Mouse (Mus musculus) kidney, embryonic 16.5 days (tissue): ENCODE results near the gene Retreg1. TPM values are rescaled to one million over a fixed set of nuclear protein-coding genes. Genes with fewer than 3 reads are reported as not detected.
A peak's percentile ranks its signal among the peaks of the same experiment; 100 is the strongest.

Experiments used
- ATAC-seq: fragments of 200-750 bp; cut with Nextera tagmentation; 2 replicates; pipeline ENCODE4 v1.8.0; 2017; ENCODE audit warnings: moderate TSS enrichment; ENCODE audit not compliant: low FRiP score, low TSS enrichment
- H3K27ac ChIP-seq: fragments of 300-500 bp; sonication (generic); 2 replicates; pipeline ENCODE4 v1.5.1; 2014; ENCODE audit warnings: low read length
- H3K27me3 ChIP-seq: fragments of 300-500 bp; sonication (generic); 2 replicates; pipeline ENCODE4 v1.6.1; 2014; ENCODE audit warnings: low read length, control low read depth, mixed read lengths; ENCODE audit not compliant: insufficient read depth
- H3K36me3 ChIP-seq: fragments of 300-500 bp; sonication (generic); 2 replicates; pipeline ENCODE4 v1.6.1; 2014; ENCODE audit warnings: low read length, control low read depth, mixed read lengths; ENCODE audit not compliant: insufficient read depth
- H3K4me1 ChIP-seq: fragments of 300-500 bp; sonication (generic); 2 replicates; pipeline ENCODE4 v1.6.1; 2014; ENCODE audit warnings: low read length, control low read depth, mixed read lengths; ENCODE audit not compliant: insufficient read depth
- H3K4me2 ChIP-seq: fragments of 300-500 bp; sonication (generic); replicated peaks from 2 replicates; pipeline ENCODE4 v1.6.1; 2014; ENCODE audit warnings: low read depth, low read length
- H3K4me3 ChIP-seq: fragments of 300-500 bp; sonication (generic); 2 replicates; pipeline ENCODE4 v1.5.1; 2014; ENCODE audit warnings: mild to moderate bottlenecking, low read length
- H3K9ac ChIP-seq: fragments of 300-500 bp; sonication (generic); replicated peaks from 2 replicates; pipeline ENCODE4 v1.6.1; 2014; ENCODE audit warnings: low read length
- H3K9me3 ChIP-seq: fragments of 300-500 bp; sonication (generic); 2 replicates; pipeline ENCODE4 v1.6.1; 2016; ENCODE audit warnings: low read length, control low read depth
- WGBS: fragments of 180-500 bp; shearing (Covaris S2); extraction: QIAGEN DNeasy Blood & Tissue Kit; methylation state at CpG from one replicate; pipeline ENCODE4 v1.1.7; 2014; 5-methylcytosine and 5-hydroxymethylcytosine counted together
- polyA plus RNA-seq: library from polyadenylated mRNA; unstranded; fragments of >200 nt; fragmentation: Nextera tagmentation; extraction: Ambion mirVana; gene quantifications from 2 replicates; pipeline ENCODE4 v1.2.1, GENCODE M21; 2015

Gene Retreg1
- polyA plus RNA-seq, 1 experiment from 2014 or later, result 21.5 TPM

GRCm38 (mm10) chr15:25930657-25931056 is 87.7 kb downstream of the Retreg1 start:
- Histone ChIP-seq H3K27ac (peak overlapping the region; percentile 21; the same call in 1 of the 2 replicates), H3K27me3 (no peaks in the 10 kb centered on the region), H3K9ac (no peak overlapping the region), H3K36me3 (no peaks in the 10 kb centered on the region), H3K4me2 (no peak overlapping the region), H3K9me3 (no peaks in the 10 kb centered on the region), H3K4me3 (no peak overlapping the region), H3K4me1 (peaks cover 32% of the 10 kb centered on the region)
- peak; percentile 27 for ATAC-seq
- 78% methylated on average over 5 of the region's 5 CpGs for WGBS

GRCm38 (mm10) chr15:25932497-25932896 is 89.5 kb downstream of the Retreg1 start:
- WGBS, result 87% methylated on average over 9 of the region's 9 CpGs
- Histone ChIP-seq H3K4me1 (peaks cover 32% of the 10 kb centered on the region), H3K27ac (peak overlapping the region; percentile 72; the same call in 1 of the 2 replicates), H3K9me3 (no peaks in the 10 kb centered on the region), H3K9ac (no peak overlapping the region), H3K4me2 (no peak overlapping the region), H3K4me3 (no peak overlapping the region), H3K36me3 (no peaks in the 10 kb centered on the region), H3K27me3 (no peaks in the 10 kb centered on the region)
- ATAC-seq, result no peak

- H3K4me1 ChIP-seq, result peaks cover 32% of the 10 kb centered on the region
- H3K9ac ChIP-seq, result peak overlapping the region; percentile 15; the same call in 1 of the 2 replicates
- H3K4me3 ChIP-seq, result no peak overlapping the region
- peak; percentile 79 for ATAC-seq
- no peaks in the 10 kb centered on the region for H3K27me3 ChIP-seq
- H3K36me3 ChIP-seq, result no peaks in the 10 kb centered on the region
- WGBS, result 34% methylated on average over 16 of the region's 16 CpGs
- H3K4me2 ChIP-seq, result peak overlapping the region; percentile 31
- peak overlapping the region; percentile 72 for H3K27ac ChIP-seq
- no peaks in the 10 kb centered on the region for H3K9me3 ChIP-seq
Measured at GRCm38 (mm10) chr15:25932937-25933684, 90.1 kb downstream of the Retreg1 start.

DNA sequence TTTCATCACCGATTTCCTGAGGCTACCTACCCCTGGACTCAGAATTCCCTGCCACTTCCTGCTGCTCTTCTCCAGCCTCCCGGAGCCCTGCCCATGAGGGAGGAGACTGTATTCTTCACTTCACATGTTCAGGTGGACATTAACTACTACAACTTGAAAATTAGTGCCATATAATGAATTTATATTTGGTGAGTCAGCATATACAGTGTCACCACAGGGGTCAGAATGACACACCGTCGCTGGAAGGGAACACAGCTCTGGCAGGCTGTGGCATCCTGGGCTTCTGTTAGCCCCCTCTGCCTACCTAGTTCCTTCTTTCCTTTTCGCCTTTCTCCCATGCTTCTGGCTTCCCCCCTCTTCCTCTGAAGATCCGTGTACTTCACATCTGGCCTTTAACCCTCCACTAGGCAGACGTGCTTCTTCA is 90.7 kb downstream of the Retreg1 start:
- Histone ChIP-seq H3K27me3 (no peaks in the 10 kb centered on the region), H3K4me3 (no peak overlapping the region), H3K9me3 (no peaks in the 10 kb centered on the region), H3K36me3 (no peaks in the 10 kb centered on the region), H3K4me2 (peak overlapping the region; percentile 31), H3K4me1 (peaks cover 32% of the 10 kb centered on the region), H3K9ac (peak overlapping the region; percentile 15; the same call in 1 of the 2 replicates), H3K27ac (peak overlapping the region; percentile 72)
- peak; percentile 25; the same call in 1 of the 2 replicates for ATAC-seq
- WGBS, result 51% methylated on average over 7 of the region's 7 CpGs

- Histone ChIP-seq H3K27ac (no peak overlapping the region), H3K36me3 (no peaks in the 10 kb centered on the region), H3K27me3 (no peaks in the 10 kb centered on the region), H3K4me2 (no peak overlapping the region), H3K4me3 (no peak overlapping the region), H3K9ac (no peak overlapping the region), H3K9me3 (no peaks in the 10 kb centered on the region), H3K4me1 (peaks cover 26% of the 10 kb centered on the region)
- 83% methylated on average over 7 of the region's 7 CpGs for WGBS
- ATAC-seq, result no peak
Measured at GRCm38 (mm10) chr15:25934411-25934810, 91.4 kb downstream of the Retreg1 start.

DNA sequence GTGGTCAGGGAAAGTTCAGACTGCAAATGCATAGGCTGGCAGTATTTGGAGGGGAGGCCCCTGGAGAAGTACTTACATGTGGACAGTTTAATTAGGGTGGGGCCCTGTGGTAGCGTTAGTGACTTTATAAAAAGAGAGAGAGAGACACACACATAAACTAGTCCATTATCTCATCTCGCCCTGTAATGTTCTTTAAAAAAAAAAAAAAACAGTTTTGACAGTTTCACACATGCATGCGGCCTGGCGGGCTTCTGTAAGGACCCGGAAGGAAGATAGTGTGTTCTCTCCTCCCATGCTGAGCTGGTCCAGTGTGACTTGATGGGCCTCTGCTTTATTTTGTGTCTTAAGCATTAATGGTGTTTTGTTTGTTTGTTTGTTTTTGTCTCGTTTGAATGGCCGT is 95.5 kb downstream of the Retreg1 start:
- H3K4me2 ChIP-seq, result no peak overlapping the region
- no peaks in the 10 kb centered on the region for H3K36me3 ChIP-seq
- no peak for ATAC-seq
- 88% methylated on average over 7 of the region's 7 CpGs for WGBS
- H3K4me3 ChIP-seq, result no peak overlapping the region
- no peaks in the 10 kb centered on the region for H3K9me3 ChIP-seq
- H3K9ac ChIP-seq, result no peak overlapping the region
- H3K27ac ChIP-seq, result no peak overlapping the region
- H3K4me1 ChIP-seq, result peaks cover 13% of the 10 kb centered on the region
- peaks cover 3% of the 10 kb centered on the region; the same call in 1 of the 2 replicates for H3K27me3 ChIP-seq

GRCm38 (mm10) chr15:25940397-25941377 is 97.7 kb downstream of the Retreg1 start:
- Histone ChIP-seq H3K9me3 (no peaks in the 10 kb centered on the region), H3K4me3 (peak overlapping the region; percentile 31), H3K36me3 (no peaks in the 10 kb centered on the region), H3K9ac (0 out of 2 replicates have a peak overlapping the region, but pooled peaks have one; percentile 50), H3K4me2 (peak overlapping the region; percentile 48), H3K4me1 (peaks cover 11% of the 10 kb centered on the region; the same call in 1 of the 2 replicates), H3K27me3 (peaks cover 3% of the 10 kb centered on the region; the same call in 1 of the 2 replicates), H3K27ac (peak overlapping the region; percentile 56)
- ATAC-seq, result peak; percentile 72; the same call in 1 of the 2 replicates
- whole genome bisulfite sequencing, result 25% methylated on average over 24 of the region's 24 CpGs

GRCm38 (mm10) chr15:25941514-25941913 is 98.5 kb downstream of the Retreg1 start:
- Histone ChIP-seq H3K36me3 (no peaks in the 10 kb centered on the region), H3K27me3 (peaks cover 3% of the 10 kb centered on the region; the same call in 1 of the 2 replicates), H3K4me2 (no peak overlapping the region), H3K9ac (no peak overlapping the region), H3K4me3 (no peak overlapping the region), H3K4me1 (peaks cover 11% of the 10 kb centered on the region; the same call in 1 of the 2 replicates), H3K9me3 (no peaks in the 10 kb centered on the region), H3K27ac (no peak overlapping the region)
- 80% methylated on average over 11 of the region's 11 CpGs for WGBS
- no peak for ATAC-seq

DNA sequence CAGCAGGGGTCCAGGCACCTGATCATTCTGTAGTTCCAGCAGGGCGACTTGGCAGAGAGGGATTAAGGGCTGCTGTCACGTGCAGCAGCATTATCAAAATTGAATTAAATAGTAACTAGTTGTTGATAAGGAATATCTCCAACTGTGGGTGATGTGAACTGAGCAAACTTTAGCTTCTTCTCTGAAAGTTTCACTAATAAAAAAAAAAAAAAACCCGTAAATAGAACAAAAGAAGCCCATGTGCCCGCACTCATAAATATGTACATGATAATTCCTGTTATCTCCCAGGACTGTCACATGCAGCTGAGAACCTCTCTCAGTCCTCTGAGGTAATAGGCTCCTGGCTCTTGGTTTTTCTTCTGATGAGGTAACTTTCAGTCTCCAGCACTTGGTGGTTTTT is 99.4 kb downstream of the Retreg1 start:
- Histone ChIP-seq H3K4me2 (no peak overlapping the region; the same call in 1 of the 2 replicates), H3K9me3 (no peaks in the 10 kb centered on the region), H3K36me3 (no peaks in the 10 kb centered on the region), H3K4me1 (peaks cover 11% of the 10 kb centered on the region; the same call in 1 of the 2 replicates), H3K4me3 (no peak overlapping the region), H3K27ac (no peak overlapping the region), H3K27me3 (peaks cover 3% of the 10 kb centered on the region; the same call in 1 of the 2 replicates), H3K9ac (no peak overlapping the region)
- 84% methylated on average over 4 of the region's 4 CpGs for WGBS
- ATAC-seq, result no peak
